Mouse (Mus musculus) liver, adult 2 months (tissue): ENCODE data around the gene Hras.

ENCODE experiments used
- CTCF ChIP-seq: fragments of 200-500 bp; IDR thresholded peaks from 2 replicates; pipeline ENCODE4 v1.5.1; 2011; ENCODE audit warnings: low read depth, low read length, control low read depth
- POLR2A ChIP-seq: fragments of 200-500 bp; IDR thresholded peaks from 2 replicates; pipeline ENCODE4 v1.6.1; 2011; ENCODE audit warnings: low read length, control low read depth; ENCODE audit not compliant: insufficient read depth; ENCODE audit errors: extremely low read depth

DNA sequence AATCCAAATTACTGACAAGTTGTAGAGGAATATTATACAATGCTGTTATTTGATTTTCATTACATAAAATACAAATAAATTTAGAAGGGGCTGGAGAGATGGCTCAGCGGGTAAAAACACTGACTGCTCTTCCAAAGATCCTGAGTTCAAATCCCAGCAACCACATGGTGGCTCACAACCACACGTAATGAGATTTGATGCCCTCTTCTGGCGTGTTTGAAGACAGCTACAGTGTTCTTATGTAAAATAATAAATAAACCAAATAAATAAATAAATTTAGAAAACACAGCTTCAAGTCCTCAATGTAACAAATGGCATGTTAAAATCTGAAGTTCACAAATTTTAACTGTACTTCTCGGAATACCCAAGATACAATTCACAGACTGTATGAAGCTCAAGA is 18.7 kb downstream of the Hras start:
- TF ChIP-seq CTCF = no peak
- no peak for TF ChIP-seq POLR2A
